Mouse (Mus musculus) embryonic facial prominence, embryonic 12.5 days (tissue): ENCODE measurements around the gene Gm42742. TPM values are rescaled to one million over a fixed set of nuclear protein-coding genes. Genes with fewer than 3 reads are reported as not detected.
A peak's percentile ranks its signal among the peaks of the same experiment; 100 is the strongest.

ENCODE experiments used
- ATAC-seq: fragments of 200-750 bp; cut with Nextera tagmentation; 2 replicates; pipeline ENCODE4 v1.8.0; 2017; ENCODE audit not compliant: insufficient number of reproducible peaks, insufficient read depth, low FRiP score, low TSS enrichment
- H3K27ac ChIP-seq: fragments of 300-500 bp; sonication (generic); 2 replicates; pipeline ENCODE4 v1.5.1; 2016; ENCODE audit warnings: mild to moderate bottlenecking
- H3K27me3 ChIP-seq: fragments of 300-500 bp; sonication (generic); 2 replicates; pipeline ENCODE4 v1.6.1; 2016; ENCODE audit warnings: mild to moderate bottlenecking, moderate library complexity
- H3K36me3 ChIP-seq: fragments of 300-500 bp; sonication (generic); 2 replicates; pipeline ENCODE4 v1.6.1; 2016; ENCODE audit warnings: mild to moderate bottlenecking
- H3K4me1 ChIP-seq: fragments of 300-500 bp; sonication (generic); 2 replicates; pipeline ENCODE4 v1.6.1; 2016
- H3K4me2 ChIP-seq: fragments of 300-500 bp; sonication (generic); replicated peaks from 2 replicates; pipeline ENCODE4 v1.6.1; 2016; ENCODE audit warnings: mild to moderate bottlenecking, moderate library complexity
- H3K4me3 ChIP-seq: fragments of 300-500 bp; sonication (generic); 2 replicates; pipeline ENCODE4 v1.5.1; 2016; ENCODE audit warnings: mild to moderate bottlenecking
- H3K9ac ChIP-seq: fragments of 300-500 bp; sonication (generic); 2 replicates; pipeline ENCODE4 v1.6.1; 2016; ENCODE audit warnings: mild to moderate bottlenecking, moderate library complexity
- H3K9me3 ChIP-seq: fragments of 300-500 bp; sonication (generic); 2 replicates; pipeline ENCODE4 v1.6.1; 2016; ENCODE audit warnings: mild to moderate bottlenecking, moderate library complexity
- WGBS: fragments of 180-500 bp; shearing (Covaris S2); methylation state at CpG from one replicate; pipeline ENCODE4 v1.1.7; 2016; 5-methylcytosine and 5-hydroxymethylcytosine counted together
- polyA plus RNA-seq: library from polyadenylated mRNA; unstranded; fragments of >200 nt; fragmentation: Nextera tagmentation; extraction: Ambion mirVana; gene quantifications from 2 replicates; pipeline ENCODE4 v1.2.1, GENCODE M21; 2016

Gene Gm42742
- polyA plus RNA-seq, 1 experiment from 2014 or later: 77.8 TPM

GRCm38 (mm10) chr7:127018416-127019305 is 2.2 kb downstream of the Gm42742 start:
- H3K9me3 ChIP-seq: no peaks in the 10 kb centered on the region
- H3K27ac ChIP-seq: peak overlapping the region; percentile 90; the same call in 1 of the 2 replicates
- peaks cover 42% of the 10 kb centered on the region for H3K36me3 ChIP-seq
- peak overlapping the region; percentile 50 for H3K4me3 ChIP-seq
- H3K4me2 ChIP-seq: peak overlapping the region; percentile 97
- H3K9ac ChIP-seq: peak overlapping the region; percentile 69; the same call in 1 of the 2 replicates
- no peak for ATAC-seq
- no peaks in the 10 kb centered on the region for H3K27me3 ChIP-seq
- H3K4me1 ChIP-seq: peaks cover 84% of the 10 kb centered on the region
- WGBS: 64% methylated on average over 15 of the region's 15 CpGs

- no peaks in the 10 kb centered on the region for H3K27me3 ChIP-seq
- peak overlapping the region; percentile 69; the same call in 1 of the 2 replicates for H3K9ac ChIP-seq
- ATAC-seq: no peak
- peaks cover 77% of the 10 kb centered on the region for H3K4me1 ChIP-seq
- no peak overlapping the region for H3K4me3 ChIP-seq
- H3K27ac ChIP-seq: peak overlapping the region; percentile 93
- no peaks in the 10 kb centered on the region for H3K9me3 ChIP-seq
- 63% methylated on average over 6 of the region's 6 CpGs for WGBS
- H3K36me3 ChIP-seq: peaks cover 41% of the 10 kb centered on the region
- peak overlapping the region; percentile 97 for H3K4me2 ChIP-seq
Measured at GRCm38 (mm10) chr7:127017950-127018345, 2.9 kb downstream of the Gm42742 start.

GRCm38 (mm10) chr7:127016971-127017949 is 3.6 kb downstream of the Gm42742 start, which contains the start of gene Pagr1a:
Pagr1a (minus strand) TSS chr7:127017352.
- ATAC-seq: peak; percentile 79
- Histone ChIP-seq H3K4me3 (peak within 1 kb of the TSS; percentile 55), H3K27ac (peak within 1 kb of the TSS; percentile 93), H3K36me3 (peaks cover 38% of the 10 kb centered on the region), H3K9ac (peak within 1 kb of the TSS; percentile 82), H3K4me2 (peak within 1 kb of the TSS; percentile 97), H3K27me3 (no peaks in the 10 kb centered on the region), H3K4me1 (peaks cover 70% of the 10 kb centered on the region), H3K9me3 (no peaks in the 10 kb centered on the region)
- WGBS: 4% methylated on average over 39 of the region's 39 CpGs

GRCm38 (mm10) chr7:127016486-127016938 is 4.4 kb downstream of the Gm42742 start:
- Histone ChIP-seq H3K9me3 (no peaks in the 10 kb centered on the region), H3K4me2 (peak overlapping the region; percentile 97), H3K9ac (peak overlapping the region; percentile 82), H3K4me3 (peak overlapping the region; percentile 55), H3K27me3 (no peaks in the 10 kb centered on the region), H3K36me3 (peaks cover 36% of the 10 kb centered on the region), H3K4me1 (peaks cover 62% of the 10 kb centered on the region), H3K27ac (peak overlapping the region; percentile 93)
- WGBS: under 1% methylated on average over 22 of the region's 22 CpGs
- peak; percentile 22; the same call in 1 of the 2 replicates for ATAC-seq

- H3K4me2 ChIP-seq: peak within 1 kb of the TSS; percentile 97
- H3K4me1 ChIP-seq: peaks cover 60% of the 10 kb centered on the region
- no peaks in the 10 kb centered on the region for H3K9me3 ChIP-seq
- H3K4me3 ChIP-seq: peak within 1 kb of the TSS; percentile 55
- H3K27ac ChIP-seq: peak within 1 kb of the TSS; percentile 93
- peaks cover 36% of the 10 kb centered on the region for H3K36me3 ChIP-seq
- no peaks in the 10 kb centered on the region for H3K27me3 ChIP-seq
- no peak for ATAC-seq
- H3K9ac ChIP-seq: peak within 1 kb of the TSS; percentile 82
Measured at GRCm38 (mm10) chr7:127016481-127016485, 4.6 kb downstream of the Gm42742 start, which contains the start of gene Pagr1b. Pagr1b (minus strand) TSS chr7:127016484.

GRCm38 (mm10) chr7:127016081-127016480 is 4.8 kb downstream of the Gm42742 start:
- peak overlapping the region; percentile 82 for H3K9ac ChIP-seq
- peak overlapping the region; percentile 97 for H3K4me2 ChIP-seq
- peaks cover 58% of the 10 kb centered on the region for H3K4me1 ChIP-seq
- no peak for ATAC-seq
- H3K4me3 ChIP-seq: peak overlapping the region; percentile 55
- WGBS: 1% methylated on average over 10 of the region's 10 CpGs
- no peaks in the 10 kb centered on the region for H3K9me3 ChIP-seq
- no peaks in the 10 kb centered on the region for H3K27me3 ChIP-seq
- H3K27ac ChIP-seq: peak overlapping the region; percentile 93
- H3K36me3 ChIP-seq: peaks cover 36% of the 10 kb centered on the region

- H3K4me3 ChIP-seq: no peak overlapping the region
- H3K9ac ChIP-seq: no peak overlapping the region
- no peak for ATAC-seq
- no peaks in the 10 kb centered on the region for H3K27me3 ChIP-seq
- peaks cover 49% of the 10 kb centered on the region for H3K4me1 ChIP-seq
- H3K36me3 ChIP-seq: peaks cover 36% of the 10 kb centered on the region
- H3K4me2 ChIP-seq: peak overlapping the region; percentile 97
- H3K27ac ChIP-seq: no peak overlapping the region; the same call in 1 of the 2 replicates
- no peaks in the 10 kb centered on the region for H3K9me3 ChIP-seq
- 93% methylated on average over 12 of the region's 12 CpGs for WGBS
Measured at GRCm38 (mm10) chr7:127014993-127015392, 5.9 kb downstream of the Gm42742 start.

GRCm38 (mm10) chr7:127014320-127014719 is 6.6 kb downstream of the Gm42742 start, which contains the start of gene Mvp:
Mvp (minus strand) TSS chr7:127014621.
- H3K36me3 ChIP-seq: peaks cover 36% of the 10 kb centered on the region
- no peak for ATAC-seq
- peak within 1 kb of the TSS; percentile 82; the same call in 1 of the 2 replicates for H3K9ac ChIP-seq
- no peaks in the 10 kb centered on the region for H3K27me3 ChIP-seq
- peak within 1 kb of the TSS; percentile 93; the same call in 1 of the 2 replicates for H3K27ac ChIP-seq
- no peaks in the 10 kb centered on the region for H3K9me3 ChIP-seq
- H3K4me2 ChIP-seq: peak within 1 kb of the TSS; percentile 97
- peaks cover 42% of the 10 kb centered on the region for H3K4me1 ChIP-seq
- H3K4me3 ChIP-seq: peak within 1 kb of the TSS; percentile 55
- WGBS: 40% methylated on average over 11 of the region's 11 CpGs

- no peak overlapping the region for H3K9ac ChIP-seq
- peaks cover 35% of the 10 kb centered on the region for H3K4me1 ChIP-seq
- no peaks in the 10 kb centered on the region for H3K9me3 ChIP-seq
- no peaks in the 10 kb centered on the region for H3K27me3 ChIP-seq
- no peak overlapping the region for H3K4me2 ChIP-seq
- H3K4me3 ChIP-seq: no peak overlapping the region
- WGBS: 94% methylated on average over 6 of the region's 6 CpGs
- ATAC-seq: no peak
- peaks cover 36% of the 10 kb centered on the region for H3K36me3 ChIP-seq
- H3K27ac ChIP-seq: no peak overlapping the region
Measured at GRCm38 (mm10) chr7:127013385-127013784, 7.5 kb downstream of the Gm42742 start.

- Histone ChIP-seq H3K9ac (no peak overlapping the region), H3K4me2 (no peak overlapping the region), H3K27ac (no peak overlapping the region), H3K4me1 (peaks cover 30% of the 10 kb centered on the region), H3K27me3 (no peaks in the 10 kb centered on the region), H3K4me3 (no peak overlapping the region), H3K9me3 (no peaks in the 10 kb centered on the region), H3K36me3 (peaks cover 36% of the 10 kb centered on the region)
- WGBS: 97% methylated on average over 10 of the region's 10 CpGs
- no peak for ATAC-seq
Measured at GRCm38 (mm10) chr7:127012845-127013244, 8.1 kb downstream of the Gm42742 start.

GRCm38 (mm10) chr7:127012374-127012773 is 8.5 kb downstream of the Gm42742 start:
- H3K4me1 ChIP-seq: peaks cover 26% of the 10 kb centered on the region
- peaks cover 36% of the 10 kb centered on the region for H3K36me3 ChIP-seq
- H3K27me3 ChIP-seq: no peaks in the 10 kb centered on the region
- H3K9ac ChIP-seq: no peak overlapping the region
- 87% methylated on average over 6 of the region's 6 CpGs for WGBS
- no peak for ATAC-seq
- H3K27ac ChIP-seq: no peak overlapping the region
- no peak overlapping the region for H3K4me2 ChIP-seq
- H3K9me3 ChIP-seq: no peaks in the 10 kb centered on the region
- no peak overlapping the region for H3K4me3 ChIP-seq
